Mouse (Mus musculus): ENCODE results near the gene Rbms3. TPM values are rescaled to one million over a fixed set of nuclear protein-coding genes. Genes with fewer than 3 reads are reported as not detected.

Rbms3 gene
- total and polyA plus RNA-seq, 3 experiments, result not detected

GRCm38 (mm10) chr9:116814495-116815094, 815.1 kb downstream of the Rbms3 start:
- no peak for DNase-seq (ENCODE audit: extremely low read depth)
- in situ Hi-C loops (cut with MboI; ENCODE audit: low pct_ligation_motif_present, low pct_unique_long_range_greater_than_20kb, low sequenced_read_pairs), result no loop called here
- dilution Hi-C loops (cut with MboI; ENCODE audit: extremely low pct_ligation_motif_present, extremely low pct_unique_long_range_greater_than_20kb, low sequenced_read_pairs), result no loop called here

GRCm38 (mm10) chr9:116813396-116813795, 816.3 kb downstream of the Rbms3 start:
- in situ Hi-C loops (cut with MboI; ENCODE audit: low pct_ligation_motif_present, low pct_unique_long_range_greater_than_20kb, low sequenced_read_pairs), result no loop called here
- Histone ChIP-seq H3K4me1 (ENCODE audit: control insufficient read depth in 1 of 2, insufficient read depth in 2 of 2) (no peaks in the 10 kb centered on the region), H3K4me3 (replicated peaks in 1 of 3; ENCODE audit: low read depth in 2 of 3, low read length in 2 of 3, poor library complexity in 1 of 3) (no peak overlapping the region), H3K4me2 (ENCODE audit: insufficient read depth, low read depth, poor library complexity, severe bottlenecking) (no peak overlapping the region), H3K9me3 (replicated peaks; ENCODE audit: low read length) (peaks cover 73% of the 10 kb centered on the region), H3K36me3 (replicated peaks in 1 of 2; ENCODE audit: control insufficient read depth in 1 of 2, insufficient read depth in 1 of 2, low read length in 1 of 2) (no peaks in the 10 kb centered on the region), H3K27ac (ENCODE audit: insufficient read depth, low read depth) (no peak overlapping the region), H3K27me3 (replicated peaks) (no peaks in the 10 kb centered on the region), H3K79me2 (replicated peaks; ENCODE audit: control insufficient read depth, extremely low read depth, insufficient read depth, poor library complexity, severe bottlenecking) (no peaks in the 10 kb centered on the region), H3K9ac (ENCODE audit: insufficient read depth, low read depth) (no peak overlapping the region)
- dilution Hi-C loops (cut with MboI; ENCODE audit: extremely low pct_ligation_motif_present, extremely low pct_unique_long_range_greater_than_20kb, low sequenced_read_pairs), result no loop called here
- TF ChIP-seq EP300 (IDR thresholded peaks at IDR 0.05; ENCODE audit: low read length), result no peak
- TF ChIP-seq TCF12 (IDR thresholded peaks at IDR 0.05; ENCODE audit: low read depth, low read length), result no peak
- no peak for TF ChIP-seq SIN3A (IDR thresholded peaks at IDR 0.05; ENCODE audit: low read length)
- no peak for TF ChIP-seq MYC (IDR thresholded peaks at IDR 0.05; ENCODE audit: low read depth, low read length)
- no peak for TF ChIP-seq MXI1 (IDR thresholded peaks at IDR 0.05; ENCODE audit: low read depth, low read length)
- TF ChIP-seq ELF1 (IDR thresholded peaks at IDR 0.05; ENCODE audit: low read depth, low read length), result no peak
- no peak for TF ChIP-seq IRF4 (IDR thresholded peaks at IDR 0.05; ENCODE audit: low read depth, low read length)
- TF ChIP-seq RCOR1 (conservative IDR thresholded peaks at IDR 0.05; ENCODE audit: low read depth, low read length), result no peak
- TF ChIP-seq USF1 (IDR thresholded peaks at IDR 0.05; ENCODE audit: low read depth, low read length), result no peak
- no peak for DNase-seq (ENCODE audit: extremely low read depth)

More at GRCm38 (mm10) chr9:116814495-116815094, 815.1 kb downstream of the Rbms3 start:
- H3K36me3 ChIP-seq (replicated peaks in 1 of 2; ENCODE audit: control insufficient read depth in 1 of 2, insufficient read depth in 1 of 2, low read length in 1 of 2), result no peaks in the 10 kb centered on the region
- no peak overlapping the region for H3K4me2 ChIP-seq (ENCODE audit: insufficient read depth, low read depth, poor library complexity, severe bottlenecking)
- no peak overlapping the region for H3K4me3 ChIP-seq (replicated peaks in 1 of 3; ENCODE audit: low read depth in 2 of 3, low read length in 2 of 3, poor library complexity in 1 of 3)
- no peak overlapping the region for H3K9ac ChIP-seq (ENCODE audit: insufficient read depth, low read depth)
- TF ChIP-seq GABPA (IDR thresholded peaks at IDR 0.05; ENCODE audit: insufficient replicate concordance, low read depth, low read length), result no peak
- TF ChIP-seq ELF1 (IDR thresholded peaks at IDR 0.05; ENCODE audit: low read depth, low read length), result no peak
- TF ChIP-seq MXI1 (IDR thresholded peaks at IDR 0.05; ENCODE audit: low read depth, low read length), result no peak
- no peak for TF ChIP-seq MAZ (IDR thresholded peaks at IDR 0.05; ENCODE audit: low read depth, low read length)
- no peak for TF ChIP-seq IRF4 (IDR thresholded peaks at IDR 0.05; ENCODE audit: low read depth, low read length)
- TF ChIP-seq NRF1 (IDR thresholded peaks at IDR 0.05; ENCODE audit: low read depth, low read length), result no peak
- no peak for TF ChIP-seq JUN (IDR thresholded peaks at IDR 0.05; ENCODE audit: insufficient read depth, low read depth, low read length)
- TF ChIP-seq ETS1 (conservative IDR thresholded peaks at IDR 0.05; ENCODE audit: low read depth, low read length), result no peak
- TF ChIP-seq POLR2A (IDR thresholded peaks at IDR 0.05; ENCODE audit: low read depth, low read length), result no peak
- TF ChIP-seq USF2 (conservative IDR thresholded peaks at IDR 0.05; ENCODE audit: low read depth, low read length), result no peak
- TF ChIP-seq TBP (conservative IDR thresholded peaks at IDR 0.05; ENCODE audit: low read depth, low read length), result no peak
- TF ChIP-seq ZKSCAN1 (IDR thresholded peaks at IDR 0.05; ENCODE audit: borderline replicate concordance, low read depth, low read length), result no peak
- no peak for TF ChIP-seq JUND (conservative IDR thresholded peaks at IDR 0.05; ENCODE audit: low read depth, low read length)
- TF ChIP-seq MAX (IDR thresholded peaks at IDR 0.05; ENCODE audit: low read length), result no peak
- no peak for TF ChIP-seq MAFK (IDR thresholded peaks at IDR 0.05; ENCODE audit: insufficient replicate concordance, low read length)
- no peaks in the 10 kb centered on the region for H3K27me3 ChIP-seq (replicated peaks)
- H3K4me1 ChIP-seq (ENCODE audit: control insufficient read depth in 1 of 2, insufficient read depth in 2 of 2), result no peaks in the 10 kb centered on the region
- H3K79me2 ChIP-seq (replicated peaks; ENCODE audit: control insufficient read depth, extremely low read depth, insufficient read depth, poor library complexity, severe bottlenecking), result no peaks in the 10 kb centered on the region
- no peak overlapping the region for H3K27ac ChIP-seq (ENCODE audit: insufficient read depth, low read depth)
- H3K9me3 ChIP-seq (replicated peaks; ENCODE audit: low read length), result peaks cover 71% of the 10 kb centered on the region
